Mouse (Mus musculus) thymus, adult 2 months (tissue): ENCODE data around the gene Lat2.

Source experiments
- CTCF ChIP-seq: fragments of 200-500 bp; IDR thresholded peaks from 2 replicates; pipeline ENCODE4 v1.5.1; 2012; ENCODE audit warnings: mild to moderate bottlenecking, control low read depth, low read length, moderate library complexity, borderline replicate concordance; ENCODE audit not compliant: control insufficient read depth, poor library complexity, insufficient read depth; ENCODE audit errors: extremely low read depth
- POLR2A ChIP-seq: fragments of 200-500 bp; IDR thresholded peaks from 2 replicates; pipeline ENCODE4 v1.6.1; 2012; ENCODE audit warnings: mild to moderate bottlenecking, low read length, control low read depth, moderate library complexity; ENCODE audit not compliant: control insufficient read depth, poor library complexity, insufficient read depth; ENCODE audit errors: extremely low read depth

GRCm38 (mm10) chr5:134615780-134616179 is 955 bp upstream of the Lat2 start:
- no peak for TF ChIP-seq CTCF
- TF ChIP-seq POLR2A: no peak
